In the genomic region with DNA sequence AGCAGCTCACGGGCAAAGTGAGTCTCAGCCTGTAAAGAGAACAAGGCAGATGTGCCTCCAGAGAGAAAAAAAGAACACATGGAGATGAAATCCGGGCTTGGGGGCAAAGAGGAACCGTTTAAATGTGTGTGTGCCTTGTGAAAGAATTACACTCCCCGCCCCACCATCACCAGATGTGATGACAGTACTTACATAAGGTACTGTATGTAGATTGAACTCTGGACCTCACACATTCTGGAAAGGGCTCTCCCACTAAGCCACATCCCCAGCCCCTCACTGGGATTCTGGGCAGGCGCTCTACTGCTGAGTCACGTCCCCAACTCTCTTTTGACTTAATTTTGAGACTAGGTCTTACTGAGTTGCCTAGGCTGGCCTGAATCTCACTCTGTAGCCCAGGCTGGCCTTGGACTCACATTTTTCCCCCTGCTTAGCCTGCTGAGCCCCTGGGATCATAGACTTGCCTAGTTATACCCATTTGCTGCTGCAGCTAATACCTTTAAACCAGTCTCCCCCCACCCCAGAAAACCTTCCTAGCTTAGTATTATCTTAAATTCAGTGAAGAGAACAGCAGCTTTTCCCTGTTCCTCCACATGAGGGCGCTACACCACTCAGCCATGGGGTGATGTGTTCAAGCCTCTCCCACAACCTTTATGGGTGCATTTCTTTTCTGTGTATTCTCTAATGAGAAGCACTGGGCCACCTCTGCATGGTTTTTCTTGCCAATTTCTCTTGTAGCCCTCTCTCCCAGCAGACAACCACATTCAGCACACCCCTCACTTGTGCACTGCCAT, we compare ENCODE assay signal across 9 mouse cellular contexts. TPM values are rescaled to one million over a fixed set of nuclear protein-coding genes. Genes with fewer than 3 reads are reported as not detected.
DNase-seq lines count a peak whose midpoint lies in the region; ATAC-seq and TF ChIP-seq lines count a peak whose summit lies in the region.
"Had no signal": no experiment of that assay in that cellular context is flagged by ENCODE, and none has a peak within 500 bp of the region (broad histone marks: within the 10 kb centered on the region; RNA-seq: fewer than 3 reads in every experiment).

No protein-coding gene starts in this region.

- H3K4me3 ChIP-seq in heart, postnatal 0 days (ENCODE audit: low read depth, low read length): no peak overlapping the region
- H3K4me3 ChIP-seq in heart, embryonic 10.5 days: no peak overlapping the region
- no peak overlapping the region for H3K4me3 ChIP-seq in small intestine, adult 2 months (ENCODE audit: low read depth, low read length)
- no peak overlapping the region for H3K4me3 ChIP-seq in cerebellum, adult 2 months (replicated peaks; ENCODE audit: insufficient read depth, low read depth, low read length)
- H3K4me3 ChIP-seq: limb, embryonic 13.5 days had no signal

- no peaks in the 10 kb centered on the region for H3K36me3 ChIP-seq in heart, postnatal 0 days (replicated peaks; ENCODE audit: control insufficient read depth, insufficient read depth, low read length)
- H3K36me3 ChIP-seq in heart, embryonic 10.5 days: no peaks in the 10 kb centered on the region
- no peaks in the 10 kb centered on the region for H3K36me3 ChIP-seq in small intestine, adult 2 months (ENCODE audit: control insufficient read depth, insufficient read depth, low read length)
- H3K36me3 ChIP-seq: limb, embryonic 13.5 days had no signal

- TF ChIP-seq POLR2A in small intestine, adult 2 months (IDR thresholded peaks at IDR 0.05; ENCODE audit: low read depth, low read length): no peak
- no peak for TF ChIP-seq POLR2A in cerebellum, adult 2 months (IDR thresholded peaks at IDR 0.05; ENCODE audit: borderline replicate concordance, insufficient read depth, low read length)

- no peak for ATAC-seq in heart, postnatal 0 days (ENCODE audit: insufficient read depth, low read depth)

- no peak overlapping the region for H3K27ac ChIP-seq in heart, postnatal 0 days (ENCODE audit: low read depth)
- no peak overlapping the region for H3K27ac ChIP-seq in heart, embryonic 10.5 days
- H3K27ac ChIP-seq in small intestine, adult 2 months (ENCODE audit: insufficient read depth, low read depth, low read length): no peak overlapping the region
- no peak overlapping the region for H3K27ac ChIP-seq in cerebellum, adult 2 months (ENCODE audit: insufficient read depth, low read length)
- H3K27ac ChIP-seq: limb, embryonic 13.5 days had no signal

- peak; percentile 22; the same call in 1 of the 2 replicates for TF ChIP-seq CTCF in heart, postnatal 0 days (IDR thresholded peaks at IDR 0.05; ENCODE audit: low read depth)
- TF ChIP-seq CTCF in small intestine, adult 2 months (IDR thresholded peaks at IDR 0.05; ENCODE audit: extremely low read depth, insufficient read length, insufficient replicate concordance, low read depth, low read length): peak; percentile 60; the same call in 1 of the 2 replicates
- TF ChIP-seq CTCF in cerebellum, adult 2 months (IDR thresholded peaks at IDR 0.05; ENCODE audit: borderline replicate concordance, insufficient read depth, low read depth, low read length): no peak; the same call in 1 of the 2 replicates

- no peaks in the 10 kb centered on the region for H3K9me3 ChIP-seq in heart, postnatal 0 days (replicated peaks; ENCODE audit: control insufficient read depth, low read length)
- H3K9me3 ChIP-seq in heart, embryonic 10.5 days: 0 out of 2 replicates have a peak, but pooled peaks cover 2% of the 10 kb centered on the region
- H3K9me3 ChIP-seq: limb, embryonic 13.5 days had no signal

- no peak overlapping the region for H3K9ac ChIP-seq in heart, postnatal 0 days (replicated peaks; ENCODE audit: low read depth, low read length)
- H3K9ac ChIP-seq: limb, embryonic 13.5 days had no signal

- no peak for TF ChIP-seq EP300 in heart, postnatal 0 days (IDR thresholded peaks at IDR 0.05; ENCODE audit: low read depth)

- H3K4me2 ChIP-seq in heart, postnatal 0 days (ENCODE audit: low read depth, low read length): no peak overlapping the region
- H3K4me2 ChIP-seq: limb, embryonic 13.5 days had no signal

- 63% methylated on average over 7 of the region's 7 CpGs for WGBS in heart, postnatal 0 days
- WGBS in heart, embryonic 10.5 days: 56% methylated on average over 7 of the region's 7 CpGs
- WGBS in small intestine, adult 2 months: 62% methylated on average over 7 of the region's 7 CpGs
- 74% methylated on average over 7 of the region's 7 CpGs for WGBS in cerebellum, adult 2 months

- no peak for DNase-seq in heart, postnatal 0 days (ENCODE audit: low spot score)
- DNase-seq in heart, embryonic 10.5 days (ENCODE audit: low spot score): no peak
- peak; percentile 8 for DNase-seq in thymus, postnatal 0 days (ENCODE audit: low spot score)
- DNase-seq in thymus, postnatal 10 days (ENCODE audit: low spot score in 2 of 2): no peak
- peak; percentile 48 for DNase-seq in induced T-regulatory cell, adult 2 months (ENCODE audit: low read depth)
- DNase-seq in cerebellum, adult 2 months: no peak
- no peak for DNase-seq in testis, postnatal 10 days (ENCODE audit: low spot score)

- no peaks in the 10 kb centered on the region for H3K4me1 ChIP-seq in heart, postnatal 0 days (ENCODE audit: control insufficient read depth, insufficient read depth)
- no peaks in the 10 kb centered on the region for H3K4me1 ChIP-seq in heart, embryonic 10.5 days
- H3K4me1 ChIP-seq in small intestine, adult 2 months (ENCODE audit: control insufficient read depth, insufficient read depth, insufficient read length, low read length): peaks cover 5% of the 10 kb centered on the region; the same call in 1 of the 2 replicates
- H3K4me1 ChIP-seq in cerebellum, adult 2 months (ENCODE audit: control insufficient read depth, insufficient read depth, low read length): no peaks in the 10 kb centered on the region
- H3K4me1 ChIP-seq: limb, embryonic 13.5 days had no signal

- H3K27me3 ChIP-seq in heart, postnatal 0 days (ENCODE audit: control insufficient read depth, insufficient read depth, low read length): no peaks in the 10 kb centered on the region
- no peaks in the 10 kb centered on the region for H3K27me3 ChIP-seq in heart, embryonic 10.5 days (ENCODE audit: insufficient read depth, poor library complexity, severe bottlenecking)
- no peaks in the 10 kb centered on the region for H3K27me3 ChIP-seq in small intestine, adult 2 months (ENCODE audit: control insufficient read depth, insufficient read depth, low read length)
- no peaks in the 10 kb centered on the region for H3K27me3 ChIP-seq in cerebellum, adult 2 months (ENCODE audit: control insufficient read depth, insufficient read depth, low read length)
- H3K27me3 ChIP-seq: limb, embryonic 13.5 days had no signal

RNA-seq across cellular contexts. Expression of a gene that starts 17.0 kb away (rescaled TPM):
- 143 and 175 TPM in 2 replicates for total RNA-seq in heart, postnatal 0 days (2014; rRNA removed; ENCODE audit: low replicate concordance)
- polyA plus RNA-seq in heart, postnatal 0 days (2015; fragmentation: Nextera tagmentation; extraction: Ambion mirVana): 245 and 249 TPM in 2 replicates
- polyA plus RNA-seq in heart, embryonic 10.5 days (2016; fragmentation: Nextera tagmentation; extraction: Ambion mirVana): 265 and 272 TPM in 2 replicates
- 298 and 312 TPM in 2 replicates for polyA plus RNA-seq in thymus, postnatal 0 days (2015; fragmentation: Nextera tagmentation; extraction: Ambion mirVana)
- polyA plus RNA-seq in small intestine, adult 2 months (2012; rRNA removed): 106 and 261 TPM in 2 replicates
- 408 and 473 TPM in 2 replicates for polyA plus RNA-seq in cerebellum, adult 2 months (2012; rRNA removed)

RNA-seq across cellular contexts. Expression of a gene that starts 28.1 kb away (rescaled TPM):
- total RNA-seq in heart, postnatal 0 days (2014; rRNA removed; ENCODE audit: low replicate concordance): 7.0 and 18.3 TPM in 2 replicates
- 23.3 and 27.2 TPM in 2 replicates for polyA plus RNA-seq in heart, postnatal 0 days (2015; fragmentation: Nextera tagmentation; extraction: Ambion mirVana)
- polyA plus RNA-seq in heart, embryonic 10.5 days (2016; fragmentation: Nextera tagmentation; extraction: Ambion mirVana): 42.4 and 54.5 TPM in 2 replicates
- polyA plus RNA-seq in thymus, postnatal 0 days (2015; fragmentation: Nextera tagmentation; extraction: Ambion mirVana): 36.7 and 40.5 TPM in 2 replicates
- 11.1 and 13.3 TPM in 2 replicates for polyA plus RNA-seq in small intestine, adult 2 months (2012; rRNA removed)
- polyA plus RNA-seq in cerebellum, adult 2 months (2012; rRNA removed): 58.7 and 63.1 TPM in 2 replicates

RNA-seq across cellular contexts. Expression of a gene that starts 30.3 kb away (rescaled TPM):
- 10.2 and 19.3 TPM in 2 replicates for total RNA-seq in heart, postnatal 0 days (2014; rRNA removed; ENCODE audit: low replicate concordance)
- polyA plus RNA-seq in heart, postnatal 0 days (2015; fragmentation: Nextera tagmentation; extraction: Ambion mirVana): 7.9 and 9.1 TPM in 2 replicates
- 0.50 and 0.69 TPM in 2 replicates for polyA plus RNA-seq in heart, embryonic 10.5 days (2016; fragmentation: Nextera tagmentation; extraction: Ambion mirVana)
- 1.2 and 2.2 TPM in 2 replicates for polyA plus RNA-seq in thymus, postnatal 0 days (2015; fragmentation: Nextera tagmentation; extraction: Ambion mirVana)
- polyA plus RNA-seq in small intestine, adult 2 months (2012; rRNA removed): 313 and 657 TPM in 2 replicates
- polyA plus RNA-seq in cerebellum, adult 2 months (2012; rRNA removed): 0.21 and 0.25 TPM in 2 replicates

RNA-seq across cellular contexts. Expression of a gene that starts 50.7 kb away (rescaled TPM):
- total RNA-seq in heart, postnatal 0 days (2014; rRNA removed; ENCODE audit: low replicate concordance): 37.1 and 60.3 TPM in 2 replicates
- 21.7 and 24.5 TPM in 2 replicates for polyA plus RNA-seq in heart, postnatal 0 days (2015; fragmentation: Nextera tagmentation; extraction: Ambion mirVana)
- 44.4 and 50.7 TPM in 2 replicates for polyA plus RNA-seq in heart, embryonic 10.5 days (2016; fragmentation: Nextera tagmentation; extraction: Ambion mirVana)
- polyA plus RNA-seq in thymus, postnatal 0 days (2015; fragmentation: Nextera tagmentation; extraction: Ambion mirVana): 9.4 and 9.9 TPM in 2 replicates
- 17.1 and 21.6 TPM in 2 replicates for polyA plus RNA-seq in small intestine, adult 2 months (2012; rRNA removed)
- polyA plus RNA-seq in cerebellum, adult 2 months (2012; rRNA removed): 38.6 and 39.7 TPM in 2 replicates

RNA-seq across cellular contexts. Expression of a gene that starts 51.7 kb away (rescaled TPM):
- 39.7 and 45.6 TPM in 2 replicates for total RNA-seq in heart, postnatal 0 days (2014; rRNA removed; ENCODE audit: low replicate concordance)
- 77.0 and 78.0 TPM in 2 replicates for polyA plus RNA-seq in heart, postnatal 0 days (2015; fragmentation: Nextera tagmentation; extraction: Ambion mirVana)
- polyA plus RNA-seq in heart, embryonic 10.5 days (2016; fragmentation: Nextera tagmentation; extraction: Ambion mirVana): 92.7 and 103 TPM in 2 replicates
- 66.8 and 72.3 TPM in 2 replicates for polyA plus RNA-seq in thymus, postnatal 0 days (2015; fragmentation: Nextera tagmentation; extraction: Ambion mirVana)
- polyA plus RNA-seq in small intestine, adult 2 months (2012; rRNA removed): 47.6 and 92.2 TPM in 2 replicates
- polyA plus RNA-seq in cerebellum, adult 2 months (2012; rRNA removed): 86.8 and 95.4 TPM in 2 replicates

Comparison
In these comparisons a context has a peak if more than half of its experiments do, and no peak if none do; other contexts are left out.
1. DNase-seq: peak in thymus, postnatal 0 days (single experiment) and induced T-regulatory cell, adult 2 months (single experiment); none in heart, postnatal 0 days (single experiment), heart, embryonic 10.5 days (single experiment), thymus, postnatal 10 days (0 of 2), cerebellum, adult 2 months (0 of 2) and testis, postnatal 10 days (single experiment).
2. RNA of a gene that starts 30.3 kb away (polyA plus RNA-seq): 313 to 657 TPM in small intestine, adult 2 months; 7.9 to 9.1 TPM in heart, postnatal 0 days, 1.2 to 2.2 TPM in thymus, postnatal 0 days, 0.50 to 0.69 TPM in heart, embryonic 10.5 days and 0.21 to 0.25 TPM in cerebellum, adult 2 months; every median in the first group is over 10 times any median in the second.